Mouse (Mus musculus): ENCODE data around the gene Fbxo45.
A peak's percentile ranks its signal among the peaks of the same experiment; 100 is the strongest.

The Fbxo45 gene

DNA sequence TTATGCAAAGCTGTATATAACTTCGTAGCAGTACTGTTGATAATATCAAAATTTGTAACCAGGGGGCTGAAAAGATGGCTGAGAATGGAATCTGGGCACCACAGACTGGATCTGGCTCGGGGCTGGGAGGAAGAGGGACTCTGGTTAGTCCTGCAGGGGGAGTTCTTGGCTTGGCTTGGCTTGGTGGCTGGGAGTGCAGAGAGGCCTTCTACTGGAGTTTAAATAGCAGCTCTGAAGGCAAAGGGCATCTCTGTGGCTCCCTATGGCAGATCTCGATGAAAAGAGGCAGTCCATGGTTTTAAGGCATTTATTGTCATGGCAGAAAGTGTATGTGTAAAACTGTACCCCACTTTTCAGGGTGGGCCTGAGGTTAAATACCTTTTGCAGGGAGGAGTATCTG lies 42.1 kb downstream of the Fbxo45 start:
- DNase-seq (ENCODE audit: low read depth, low spot score), result no peak

DNA sequence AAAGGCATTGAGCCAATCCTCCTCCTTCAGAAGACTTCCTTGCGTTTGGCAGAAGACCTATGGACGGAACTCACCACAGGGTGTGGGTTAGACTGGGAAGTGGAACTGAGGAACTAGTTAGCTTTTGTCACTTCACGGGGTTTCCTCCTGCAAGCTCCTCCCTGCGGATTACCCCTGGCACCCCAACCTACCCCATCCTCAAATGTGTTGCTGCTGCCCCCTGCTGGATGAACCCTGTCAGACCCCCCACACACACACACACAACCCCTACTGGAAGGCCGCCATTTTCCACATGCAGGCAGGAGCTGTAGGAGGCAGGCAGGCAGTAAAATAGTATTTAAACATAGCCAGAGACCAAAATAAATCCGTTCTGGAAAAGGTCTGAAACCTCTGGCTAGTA lies 44.3 kb downstream of the Fbxo45 start:
- DNase-seq (ENCODE audit: low read depth, low spot score), result peak; percentile 43

DNA sequence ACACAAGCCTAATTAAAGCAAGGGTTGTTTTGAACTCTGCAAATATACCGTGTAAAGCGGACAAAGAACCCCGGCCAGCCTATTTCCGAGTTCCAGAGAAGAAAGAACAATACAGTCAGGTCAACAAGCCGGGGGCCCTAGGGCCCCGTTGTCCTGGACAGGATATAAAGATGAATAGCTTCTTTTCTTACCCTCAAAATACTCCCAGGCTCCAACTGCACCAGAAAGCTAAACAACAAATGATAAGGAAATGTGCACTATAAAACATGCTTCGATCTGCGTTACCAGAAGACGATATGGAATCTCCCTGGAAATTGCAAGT lies 46.0 kb downstream of the Fbxo45 start:
- no peak for DNase-seq (ENCODE audit: low read depth, low spot score)

DNA sequence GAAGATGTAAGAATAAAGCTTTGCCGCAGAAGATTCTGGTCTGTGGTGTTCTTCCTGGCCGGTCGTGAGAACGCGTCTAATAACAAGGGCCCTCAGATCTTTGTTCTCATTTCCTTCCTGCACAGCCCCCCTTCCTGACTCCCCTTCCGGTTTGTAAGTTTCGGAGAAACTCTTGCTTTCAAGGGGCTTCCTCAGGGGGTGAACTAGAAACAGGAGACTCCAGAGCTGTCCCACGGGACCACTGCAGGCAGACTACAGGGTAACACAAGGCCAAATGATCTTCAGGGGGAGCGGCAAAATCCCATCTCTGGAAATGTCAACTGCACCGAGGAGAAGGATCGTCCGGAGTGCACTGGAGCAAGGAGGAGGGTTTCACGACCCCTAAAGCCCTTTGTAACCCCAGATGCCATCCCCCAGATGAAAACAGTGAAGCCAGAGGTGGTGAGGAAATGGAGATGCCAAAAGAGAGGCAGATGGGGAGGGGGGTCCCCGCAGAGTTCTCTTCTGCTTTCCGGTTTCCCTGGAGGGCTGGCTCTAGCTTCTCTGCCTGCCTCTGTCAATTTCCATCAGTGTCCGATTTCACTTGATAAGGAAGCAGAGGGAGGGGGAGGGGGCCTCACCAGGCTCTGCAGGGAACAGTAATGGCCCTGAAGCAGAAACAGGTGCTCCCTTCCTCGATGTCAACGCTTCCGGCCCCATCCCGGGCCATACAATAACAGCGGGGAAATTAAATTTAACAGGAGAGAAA lies 46.5 kb downstream of the Fbxo45 start:
- no peak for DNase-seq (ENCODE audit: low read depth, low spot score)

DNA sequence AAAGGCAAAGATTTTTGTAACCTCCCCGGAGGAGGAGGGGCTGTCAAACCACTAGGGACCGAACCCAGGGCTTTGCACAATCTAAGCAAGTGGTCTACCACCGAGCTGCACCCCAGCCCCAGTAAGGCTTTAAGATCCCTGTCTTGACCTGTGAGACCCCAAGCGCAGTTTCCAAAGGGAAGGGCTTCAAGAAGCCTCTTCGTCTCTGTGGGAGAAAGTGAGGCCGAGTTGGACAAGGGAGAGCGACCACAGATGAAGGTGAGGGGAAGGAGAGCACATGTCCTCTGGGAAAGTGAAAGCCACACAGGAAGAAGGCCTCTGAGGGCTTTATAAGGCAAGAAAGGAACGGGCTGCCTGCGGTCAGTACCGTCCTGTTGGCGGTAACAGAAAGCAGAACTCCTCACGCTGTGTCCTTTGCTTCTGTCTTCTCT lies 56.9 kb downstream of the Fbxo45 start:
- DNase-seq (ENCODE audit: low read depth, low spot score), result no peak

DNA sequence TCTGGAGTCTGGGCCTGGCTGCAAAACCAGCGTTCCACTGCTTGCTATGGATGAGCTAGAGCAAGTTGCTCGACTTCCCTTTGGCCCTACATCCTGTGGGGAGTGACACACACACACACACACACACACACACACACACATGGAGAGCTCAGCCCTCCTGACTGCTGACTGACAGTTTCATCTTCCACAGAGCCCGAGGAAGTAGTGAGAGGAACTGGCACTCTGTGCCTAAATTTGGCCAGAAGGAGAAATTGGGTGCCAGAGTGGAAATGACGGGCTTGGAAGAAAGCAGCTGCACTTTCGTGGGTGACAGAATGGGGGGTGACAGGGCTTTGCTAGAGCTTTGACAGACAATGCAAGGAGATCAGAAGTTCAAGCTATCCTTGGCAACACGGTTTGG lies 57.8 kb downstream of the Fbxo45 start:
- DNase-seq (ENCODE audit: low read depth, low spot score), result no peak

DNA sequence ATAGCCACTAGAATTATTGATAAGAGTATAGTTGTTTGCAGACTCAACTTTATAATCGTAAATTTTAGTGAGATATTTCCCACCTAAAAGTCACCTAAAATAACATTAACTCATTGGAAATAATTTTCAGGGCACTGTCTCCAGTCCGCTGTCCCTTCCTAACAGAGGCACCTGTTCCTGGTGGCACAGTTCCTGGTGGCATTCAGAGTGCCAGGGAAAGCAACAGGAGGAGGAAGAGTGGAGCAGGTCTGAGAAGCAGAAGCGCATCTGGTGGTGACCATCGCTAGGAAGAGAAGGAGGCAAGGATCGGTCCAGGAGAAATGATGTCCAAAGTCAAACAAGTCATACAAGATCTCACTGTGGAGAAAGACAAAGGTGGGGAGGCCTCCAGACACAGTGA lies 60.9 kb downstream of the Fbxo45 start:
- no peak for DNase-seq (ENCODE audit: low read depth, low spot score)

Data from WW6 (cell line).